Mouse (Mus musculus): ENCODE data around the gene Dse.

Dse gene

GRCm38 (mm10) chr10:34198574-34198973, 8.9 kb downstream of the Dse start:
- no peak for DNase-seq

- DNase-seq, result no peak
These were observed 9.5 kb downstream of the Dse start for GRCm38 (mm10) chr10:34198061-34198460.

- DNase-seq, result no peak
These were observed 10.2 kb downstream of the Dse start for GRCm38 (mm10) chr10:34197269-34197668.

- DNase-seq, result no peak
These were observed 12.6 kb downstream of the Dse start for GRCm38 (mm10) chr10:34194957-34195356.

- no peak for DNase-seq
These were observed 13.0 kb downstream of the Dse start for GRCm38 (mm10) chr10:34194503-34194902.

GRCm38 (mm10) chr10:34186571-34187260, 20.8 kb downstream of the Dse start:
- DNase-seq, result no peak

- no peak for DNase-seq
These were observed 22.0 kb downstream of the Dse start for GRCm38 (mm10) chr10:34185556-34185955.

GRCm38 (mm10) chr10:34184956-34185355, 22.6 kb downstream of the Dse start:
- no peak for DNase-seq

- DNase-seq, result no peak
These were observed 23.8 kb downstream of the Dse start for GRCm38 (mm10) chr10:34183731-34184130.

GRCm38 (mm10) chr10:34175870-34176606, 31.5 kb downstream of the Dse start:
- DNase-seq, result no peak

GRCm38 (mm10) chr10:34172663-34173282, 34.7 kb downstream of the Dse start:
- no peak for DNase-seq

GRCm38 (mm10) chr10:34171660-34172059, 35.9 kb downstream of the Dse start:
- DNase-seq, result no peak

GRCm38 (mm10) chr10:34171191-34171590, 36.3 kb downstream of the Dse start:
- DNase-seq, result no peak

- no peak for DNase-seq
These were observed 40.5 kb downstream of the Dse start for GRCm38 (mm10) chr10:34166971-34167370.

- DNase-seq, result no peak
These were observed 51.5 kb downstream of the Dse start for GRCm38 (mm10) chr10:34155796-34156554.

- DNase-seq, result no peak
These were observed 55.7 kb downstream of the Dse start for GRCm38 (mm10) chr10:34151827-34152226.

- no peak for DNase-seq
These were observed 57.1 kb downstream of the Dse start for GRCm38 (mm10) chr10:34150454-34150853.

- no peak for DNase-seq
These were observed 57.7 kb downstream of the Dse start for GRCm38 (mm10) chr10:34149772-34150171.

GRCm38 (mm10) chr10:34141693-34142092, 65.8 kb downstream of the Dse start:
- no peak for DNase-seq

GRCm38 (mm10) chr10:34139768-34140167, 67.7 kb downstream of the Dse start:
- DNase-seq, result no peak

- no peak for DNase-seq
These were observed 69.5 kb downstream of the Dse start for GRCm38 (mm10) chr10:34138027-34138426.

GRCm38 (mm10) chr10:34136432-34136831, 71.1 kb downstream of the Dse start:
- no peak for DNase-seq

GRCm38 (mm10) chr10:34131356-34131755, 76.2 kb downstream of the Dse start:
- DNase-seq, result no peak
